Mouse (Mus musculus): ENCODE measurements around the gene Usp15.
A peak's percentile ranks its signal among the peaks of the same experiment; 100 is the strongest.
"Not testable (repeated sequence)": the region's sequence is repeated elsewhere in the genome, so short reads cannot be mapped to it uniquely, and the experiment has no call there.

The Usp15 gene

GRCm38 (mm10) chr10:123196835-123197559, at the start of gene Usp15:
Gene Usp15, minus strand, starts transcription at chr10:123196995.
- peak; percentile 90 to 91 for DNase-seq (ENCODE audit: low spot score in 2 of 2)

GRCm38 (mm10) chr10:123229420-123229819, 32.6 kb upstream of the Usp15 start:
- DNase-seq (ENCODE audit: low spot score in 2 of 2) = no peak

GRCm38 (mm10) chr10:123222785-123223184, 26.0 kb upstream of the Usp15 start:
- DNase-seq (ENCODE audit: low spot score in 2 of 2) = no peak

GRCm38 (mm10) chr10:123209517-123209916, 12.7 kb upstream of the Usp15 start:
- no peak for DNase-seq (ENCODE audit: low spot score in 2 of 2)

GRCm38 (mm10) chr10:123208336-123208735, 11.5 kb upstream of the Usp15 start:
- DNase-seq (ENCODE audit: low spot score in 2 of 2) = no peak

- no peak for DNase-seq (ENCODE audit: low spot score in 2 of 2)
Observed at GRCm38 (mm10) chr10:123206074-123206473, 9.3 kb upstream of the Usp15 start.

- not testable (repeated sequence) for DNase-seq (ENCODE audit: low spot score in 2 of 2)
Observed at GRCm38 (mm10) chr10:123205364-123205763, 8.6 kb upstream of the Usp15 start.

- DNase-seq (ENCODE audit: low spot score in 2 of 2) = no peak
Observed at GRCm38 (mm10) chr10:123201981-123202758, 5.4 kb upstream of the Usp15 start.

GRCm38 (mm10) chr10:123201436-123201835, 4.6 kb upstream of the Usp15 start:
- DNase-seq (ENCODE audit: low spot score in 2 of 2) = no peak

- DNase-seq (ENCODE audit: low spot score in 2 of 2) = no peak
Observed at GRCm38 (mm10) chr10:123200996-123201395, 4.2 kb upstream of the Usp15 start.

GRCm38 (mm10) chr10:123200320-123200659, 3.5 kb upstream of the Usp15 start:
- no peak for DNase-seq (ENCODE audit: low spot score in 2 of 2)

GRCm38 (mm10) chr10:123199615-123200319, 3.0 kb upstream of the Usp15 start:
- no peak for DNase-seq (ENCODE audit: low spot score in 2 of 2)

GRCm38 (mm10) chr10:123199119-123199518, 2.3 kb upstream of the Usp15 start:
- no peak for DNase-seq (ENCODE audit: low spot score in 2 of 2)

- no peak for DNase-seq (ENCODE audit: low spot score in 2 of 2)
Observed at GRCm38 (mm10) chr10:123198183-123198582, 1.4 kb upstream of the Usp15 start.

GRCm38 (mm10) chr10:123195961-123196834, 597 bp downstream of the Usp15 start:
- no peak for DNase-seq (ENCODE audit: low spot score in 2 of 2)

- DNase-seq (ENCODE audit: low spot score in 2 of 2) = no peak
Observed at GRCm38 (mm10) chr10:123195501-123195900, 1.3 kb downstream of the Usp15 start.

GRCm38 (mm10) chr10:123191038-123191437, 5.8 kb downstream of the Usp15 start:
- DNase-seq (ENCODE audit: low spot score in 2 of 2) = no peak

GRCm38 (mm10) chr10:123187337-123187736, 9.5 kb downstream of the Usp15 start:
- DNase-seq (ENCODE audit: low spot score in 2 of 2) = no peak

- no peak for DNase-seq (ENCODE audit: low spot score in 2 of 2)
Observed at GRCm38 (mm10) chr10:123185907-123186306, 10.9 kb downstream of the Usp15 start.

- no peak for DNase-seq (ENCODE audit: low spot score in 2 of 2)
Observed at GRCm38 (mm10) chr10:123183743-123184142, 13.1 kb downstream of the Usp15 start.

GRCm38 (mm10) chr10:123183243-123183642, 13.6 kb downstream of the Usp15 start:
- DNase-seq (ENCODE audit: low spot score in 2 of 2) = no peak

- no peak for DNase-seq (ENCODE audit: low spot score in 2 of 2)
Observed at GRCm38 (mm10) chr10:123182391-123182790, 14.4 kb downstream of the Usp15 start.

All from urinary bladder, postnatal 36 days (tissue).